17 mouse cellular contexts compared by ENCODE assay signal in the genomic region with DNA sequence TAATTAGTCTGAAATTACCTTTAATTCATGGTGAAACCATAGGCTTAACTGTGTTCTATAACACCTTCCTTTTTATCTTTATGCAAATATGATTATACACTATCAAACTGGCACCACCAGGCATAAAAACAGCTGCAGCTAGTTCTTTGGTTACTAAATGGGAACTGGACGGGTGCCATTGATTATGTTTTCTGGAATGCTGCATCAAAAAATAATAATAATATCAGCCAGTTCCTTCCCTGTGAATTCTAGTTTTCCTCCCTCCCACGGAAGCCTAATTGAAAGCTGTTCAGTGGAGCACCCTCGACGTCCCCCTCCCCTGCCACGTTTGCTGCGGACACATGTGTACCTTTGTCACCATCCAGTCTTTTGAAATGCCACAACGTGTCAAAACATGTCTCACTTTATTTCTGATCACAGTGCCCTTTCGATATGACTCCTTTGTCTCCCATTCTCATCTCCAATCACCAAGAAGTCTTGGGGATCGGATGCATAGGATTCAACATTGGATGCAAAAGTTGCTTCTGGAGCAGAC.
"Had no signal": no experiment of that assay in that cellular context is flagged by ENCODE, and none has a peak within 500 bp of the region (broad histone marks: within the 10 kb centered on the region; RNA-seq: fewer than 3 reads in every experiment).

No protein-coding gene starts in this region.

- ATAC-seq: inflammation-experienced regulatory T-cells, adult 6 months; intestine, postnatal 0 days; liver, postnatal 0 days had no signal

- H3K4me2 ChIP-seq: liver, embryonic 13.5 days; lung, embryonic 15.5 days; neural tube, embryonic 12.5 days had no signal

- H3K27me3 ChIP-seq: liver, embryonic 13.5 days; lung, embryonic 15.5 days; neural tube, embryonic 12.5 days had no signal

- H3K9me3 ChIP-seq: liver, embryonic 13.5 days; lung, embryonic 15.5 days; neural tube, embryonic 12.5 days had no signal

- H3K4me3 ChIP-seq: left cerebral cortex, adult 2 months; liver, embryonic 13.5 days; lung, embryonic 15.5 days; neural tube, embryonic 12.5 days had no signal

- H3K36me3 ChIP-seq: liver, embryonic 13.5 days; lung, embryonic 15.5 days; neural tube, embryonic 12.5 days had no signal

- H3K4me1 ChIP-seq: liver, embryonic 13.5 days; lung, embryonic 15.5 days; neural tube, embryonic 12.5 days had no signal

- H3K27ac ChIP-seq: left cerebral cortex, adult 2 months; liver, embryonic 13.5 days; lung, embryonic 15.5 days; neural tube, embryonic 12.5 days had no signal

- H3K9ac ChIP-seq: liver, embryonic 13.5 days; liver, postnatal 0 days; lung, embryonic 15.5 days; neural tube, embryonic 12.5 days had no signal

- DNase-seq: kidney, adult 8-10 months; kidney, postnatal 25 days; liver; liver, embryonic 13.5 days; liver, postnatal 0 days; lung, postnatal 36 days; midbrain, embryonic 14.5 days; retina, postnatal 1 day; right cerebral cortex, postnatal 4 days; spleen, adult 18-20 months; thymus, adult 18-20 months; thymus, postnatal 25 days had no signal
